Mouse (Mus musculus): ENCODE results near the gene Smg1.

Smg1 gene

DNA sequence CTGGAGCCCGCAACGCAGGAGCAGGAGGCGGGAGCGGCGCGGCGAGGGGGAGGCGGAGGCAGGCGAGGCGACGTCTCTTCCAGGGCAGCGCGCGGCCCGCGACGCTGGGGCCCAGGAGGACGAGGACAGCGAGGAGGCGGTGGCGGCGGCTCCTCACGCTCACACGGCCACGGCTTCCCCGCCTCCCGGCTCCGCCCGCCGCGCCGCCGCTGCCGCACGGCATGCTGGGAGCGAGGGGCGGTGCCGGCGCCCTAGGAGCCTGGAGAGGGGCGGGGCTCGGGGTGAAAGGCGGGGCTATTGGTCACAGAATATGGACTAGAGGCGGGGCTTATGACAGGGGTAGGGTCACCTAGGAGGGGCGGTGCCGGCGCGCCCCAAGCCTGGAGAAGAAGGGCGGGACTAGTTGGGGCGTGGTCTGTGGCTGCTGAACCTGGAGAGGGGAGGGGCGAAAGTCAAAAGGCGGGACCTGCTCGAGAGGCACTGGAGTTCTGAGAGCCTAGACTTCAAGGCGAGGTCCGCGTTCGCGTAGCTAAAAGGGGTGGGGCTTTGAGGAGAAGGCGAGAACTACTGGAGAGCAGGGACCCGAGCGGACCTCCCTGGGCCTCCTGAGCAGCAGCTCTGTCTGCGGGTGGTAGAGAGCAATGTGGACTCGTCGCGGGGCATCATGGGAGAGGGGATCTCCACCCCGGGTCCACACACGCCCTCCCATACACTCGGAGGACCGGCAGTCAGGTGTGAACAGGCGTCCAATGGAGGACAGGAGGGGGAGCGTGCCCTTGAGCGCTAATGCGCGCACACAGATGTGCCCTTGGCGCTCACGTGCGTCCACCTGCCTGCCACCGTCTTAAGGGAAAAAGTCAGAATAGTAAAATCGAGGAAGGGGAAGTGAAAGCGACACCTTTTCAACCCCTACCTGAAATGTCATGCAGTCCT, at the start of gene Smg1:
Smg1 (minus strand) TSS at position 218 of the 933 bp plus-strand sequence.
- DNase-seq, result peak; percentile 99 to 100

DNA sequence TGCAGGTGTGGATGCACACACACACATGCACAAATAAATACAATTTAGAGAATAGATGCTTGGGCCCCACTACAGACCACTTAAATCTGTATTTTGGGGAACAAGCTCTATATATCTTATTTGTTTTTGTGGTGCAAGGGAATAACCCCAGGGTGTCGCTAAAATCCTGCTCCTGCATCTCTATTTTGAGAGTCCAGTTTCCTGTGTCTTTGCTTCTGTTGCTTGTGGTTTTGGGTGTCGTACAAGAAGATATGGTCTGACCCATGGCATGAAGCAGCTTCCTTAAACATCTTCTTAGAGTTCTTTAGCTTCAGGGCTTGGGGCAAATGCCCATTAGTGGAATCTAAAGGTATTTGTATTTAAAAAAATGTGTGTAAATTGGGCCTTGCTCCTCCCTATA, 39.7 kb upstream of the Smg1 start:
- no peak for DNase-seq

DNA sequence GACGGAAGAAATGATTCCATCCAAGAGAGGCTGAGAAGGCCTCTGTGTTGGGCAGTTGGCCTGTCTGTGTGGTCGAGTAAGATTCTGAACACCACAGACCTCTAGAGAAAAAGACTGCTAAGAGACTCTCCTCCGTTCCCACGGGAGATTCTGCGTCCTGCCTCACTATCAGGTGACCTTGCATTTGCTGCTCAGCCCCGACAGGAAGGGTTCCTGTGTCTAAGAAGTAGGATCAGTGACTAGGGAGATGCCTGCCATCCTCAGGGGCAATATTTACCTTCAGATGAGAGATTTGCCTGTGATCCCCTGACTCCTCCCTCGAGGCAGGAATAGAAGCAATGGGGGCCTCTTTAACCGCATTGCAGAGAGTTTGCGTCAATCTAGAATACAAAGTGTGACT, 39.1 kb upstream of the Smg1 start:
- no peak for DNase-seq

DNA sequence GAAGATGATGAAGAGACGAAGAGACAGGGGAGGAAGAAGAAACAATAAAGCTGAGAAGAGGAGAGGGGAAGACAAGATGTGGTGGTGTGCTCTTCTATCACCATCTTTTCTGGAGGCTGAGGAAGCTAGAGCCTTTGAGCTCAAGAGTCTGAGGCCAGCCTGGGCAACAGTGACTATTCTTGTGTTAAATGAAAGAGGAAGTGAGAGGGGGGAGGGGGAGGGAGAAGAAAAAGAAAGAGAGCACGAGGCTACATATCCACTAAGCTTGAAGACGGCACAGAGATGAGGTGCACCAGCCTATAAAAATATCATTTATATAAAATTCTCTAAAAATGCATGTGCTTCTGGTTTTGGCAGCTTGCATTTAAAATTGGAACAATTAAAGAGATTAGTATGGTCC, 36.1 kb upstream of the Smg1 start:
- no peak for DNase-seq

DNA sequence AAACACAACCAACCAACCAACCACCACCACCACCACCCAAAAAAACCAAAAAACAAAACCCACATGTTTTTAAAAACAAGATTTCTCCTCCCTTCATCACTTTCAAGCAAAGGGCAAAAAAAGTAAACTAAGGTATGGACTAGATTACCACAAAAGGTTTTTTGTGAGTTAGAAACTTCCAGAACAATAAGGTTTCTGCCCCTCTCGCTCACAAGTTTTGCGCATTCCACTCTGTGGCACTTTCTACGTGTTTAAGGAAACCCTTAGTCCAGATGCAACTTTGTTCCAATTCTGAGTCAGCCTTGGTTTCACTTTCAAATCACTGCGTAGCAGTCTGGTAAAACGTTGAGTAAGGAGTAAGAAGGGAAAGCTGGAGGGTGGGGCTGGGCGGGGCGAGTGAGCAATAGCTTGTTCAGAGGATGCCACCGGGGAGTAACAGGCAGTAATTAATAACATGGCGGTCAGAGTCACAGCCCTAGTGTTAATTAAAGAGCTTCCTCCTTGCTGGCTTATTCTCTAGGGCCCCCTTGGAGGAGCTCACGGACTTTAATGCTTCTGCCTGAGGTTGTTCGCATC, 34.0 kb upstream of the Smg1 start:
- peak; percentile 50 to 77 for DNase-seq

DNA sequence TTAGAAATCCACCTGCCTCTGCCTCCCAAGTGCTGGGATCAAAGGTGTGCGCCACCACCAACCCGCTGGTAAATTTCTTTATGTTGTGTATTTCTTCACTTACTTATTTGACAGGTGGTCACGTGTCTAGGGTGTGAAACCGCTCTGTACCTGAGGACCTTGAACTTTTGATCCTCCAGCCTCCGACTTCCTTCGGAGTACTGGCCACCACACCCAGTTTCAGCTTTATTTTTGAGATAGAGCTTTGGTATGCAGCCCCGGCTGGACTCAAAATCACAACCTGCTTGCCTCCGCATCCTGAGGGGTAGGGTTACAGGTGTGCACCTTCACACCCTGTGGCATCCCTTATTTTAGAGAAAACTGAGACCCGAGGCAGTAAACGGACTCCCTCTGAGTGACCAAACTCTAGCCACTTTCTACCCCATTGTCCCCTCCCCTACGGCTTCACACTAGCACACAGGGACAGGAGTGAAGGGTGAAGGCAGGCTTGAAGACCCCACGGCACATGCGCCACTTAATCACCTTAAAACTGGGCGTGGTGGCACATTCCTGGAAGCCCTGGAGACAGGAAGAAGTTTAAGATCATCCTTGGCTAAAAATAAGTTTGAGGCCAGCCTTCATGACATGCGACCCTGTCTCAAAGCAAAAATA, 33.3 kb upstream of the Smg1 start:
- DNase-seq, result no peak

DNA sequence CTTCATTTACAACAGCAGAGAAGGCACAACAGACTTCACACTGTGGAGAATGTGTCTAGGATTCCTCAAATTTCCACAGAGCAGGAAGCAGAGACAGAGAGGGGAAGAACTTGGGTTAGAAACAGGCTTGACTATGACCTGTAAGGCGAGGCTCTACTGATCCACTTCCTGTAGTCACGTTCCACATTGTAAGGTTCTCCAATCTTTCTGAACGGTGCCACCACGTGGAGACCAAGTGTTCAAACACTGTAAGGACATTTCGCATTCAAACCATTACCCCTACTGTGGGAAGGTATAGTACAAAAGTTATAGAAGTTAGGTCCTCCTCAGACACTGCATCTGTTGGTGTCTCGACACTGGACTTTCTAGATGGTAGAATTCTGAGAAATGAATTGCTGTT, 31.8 kb upstream of the Smg1 start:
- peak in 1 of 2 experiments; percentile 27 for DNase-seq

DNA sequence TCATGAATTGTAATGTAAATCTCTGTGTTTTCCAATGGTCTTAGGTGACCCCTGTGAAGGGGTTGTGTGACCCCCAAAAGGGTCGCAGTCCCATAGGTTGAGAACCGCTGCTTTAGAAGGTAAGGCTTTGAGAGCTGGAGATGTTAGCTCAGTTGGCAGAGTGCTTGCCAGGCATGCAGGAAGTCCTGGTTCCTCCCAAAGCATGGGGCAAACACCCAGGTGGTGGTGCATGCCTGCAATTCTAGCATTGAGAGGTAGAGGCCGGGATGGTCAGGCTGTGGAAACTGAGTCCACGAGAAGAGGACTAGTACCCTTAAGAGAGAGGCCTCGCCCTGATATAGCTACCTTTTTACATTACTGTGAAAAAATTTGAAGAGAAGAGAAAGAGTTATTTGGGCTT, 31.4 kb upstream of the Smg1 start:
- no peak for DNase-seq

DNA sequence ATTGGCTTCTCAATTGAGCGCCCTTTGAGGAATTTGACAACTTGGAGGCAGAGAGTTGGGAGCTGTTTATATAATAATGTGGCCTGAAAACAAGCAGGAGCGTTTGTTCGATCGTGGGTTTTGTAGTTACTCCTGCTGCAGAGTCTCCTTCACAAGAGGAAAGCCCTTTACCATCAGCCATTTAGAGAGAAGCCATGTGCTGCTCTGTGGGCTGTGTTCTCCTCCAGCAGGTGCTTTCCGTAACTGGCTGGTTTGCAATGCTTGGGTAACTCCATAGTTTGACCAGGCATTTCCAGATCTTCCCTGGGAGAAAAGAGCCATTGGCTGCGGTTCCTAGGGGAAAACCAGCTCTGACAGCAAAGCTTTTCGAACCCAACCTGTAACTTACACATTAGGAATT, 30.7 kb upstream of the Smg1 start:
- no peak for DNase-seq

DNA sequence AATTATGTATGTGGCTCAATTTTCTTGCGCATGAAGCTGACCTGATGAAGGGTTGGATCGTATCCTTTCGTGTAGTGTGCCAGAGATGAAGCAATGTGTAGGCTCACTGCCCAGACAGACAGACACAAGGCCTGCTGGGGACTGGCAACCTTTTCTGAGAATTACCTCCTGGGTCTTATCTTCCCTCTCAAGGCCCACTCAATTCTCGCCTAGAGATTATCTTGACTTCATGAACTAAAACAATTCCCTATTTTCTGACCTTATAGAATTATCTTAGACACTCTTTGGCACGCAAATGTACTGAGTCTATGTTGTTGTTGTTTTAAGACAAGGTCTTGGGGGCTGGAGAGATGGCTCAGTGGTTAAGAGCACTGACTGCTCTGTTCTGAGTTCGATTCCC, 22.6 kb upstream of the Smg1 start:
- DNase-seq, result peak; percentile 40 to 46

DNA sequence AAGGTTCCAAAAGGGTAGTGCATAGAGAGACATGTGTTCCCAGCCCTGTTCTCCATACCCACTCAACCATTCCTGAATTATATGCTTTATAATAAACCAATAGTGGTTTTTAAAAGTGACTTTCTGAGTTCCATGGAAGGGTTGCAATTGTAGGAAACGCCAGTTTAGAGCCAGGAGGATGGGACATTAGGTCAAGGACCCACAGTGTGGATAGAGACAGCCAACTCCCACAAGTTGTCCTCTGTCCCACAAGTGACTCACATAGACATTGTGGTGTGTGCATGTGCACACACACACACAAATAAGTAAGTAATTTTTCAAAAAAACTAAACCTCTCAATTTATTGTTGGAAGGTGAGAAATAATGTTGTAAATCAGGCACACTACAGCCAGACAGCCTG, 20.1 kb upstream of the Smg1 start:
- no peak for DNase-seq

DNA sequence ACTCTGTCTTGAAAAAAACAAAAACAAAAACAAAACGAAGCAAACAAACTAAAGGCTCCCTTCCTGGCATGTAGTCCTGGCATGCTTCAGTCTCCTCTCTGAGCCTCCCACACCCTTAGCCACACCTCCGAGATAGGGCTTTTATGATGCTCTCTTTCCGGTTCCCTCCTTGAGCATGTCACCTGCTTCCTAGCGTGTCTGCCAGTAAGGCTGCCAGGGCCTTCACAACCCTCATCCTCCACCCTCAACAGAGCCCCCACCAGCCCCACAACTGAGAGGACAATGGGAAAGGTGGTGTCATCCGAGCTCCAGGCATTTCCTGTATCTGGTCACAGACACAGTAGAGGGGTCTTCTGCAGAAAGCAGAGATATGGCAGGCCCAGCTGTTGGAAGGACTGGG, 18.9 kb upstream of the Smg1 start:
- no peak for DNase-seq

DNA sequence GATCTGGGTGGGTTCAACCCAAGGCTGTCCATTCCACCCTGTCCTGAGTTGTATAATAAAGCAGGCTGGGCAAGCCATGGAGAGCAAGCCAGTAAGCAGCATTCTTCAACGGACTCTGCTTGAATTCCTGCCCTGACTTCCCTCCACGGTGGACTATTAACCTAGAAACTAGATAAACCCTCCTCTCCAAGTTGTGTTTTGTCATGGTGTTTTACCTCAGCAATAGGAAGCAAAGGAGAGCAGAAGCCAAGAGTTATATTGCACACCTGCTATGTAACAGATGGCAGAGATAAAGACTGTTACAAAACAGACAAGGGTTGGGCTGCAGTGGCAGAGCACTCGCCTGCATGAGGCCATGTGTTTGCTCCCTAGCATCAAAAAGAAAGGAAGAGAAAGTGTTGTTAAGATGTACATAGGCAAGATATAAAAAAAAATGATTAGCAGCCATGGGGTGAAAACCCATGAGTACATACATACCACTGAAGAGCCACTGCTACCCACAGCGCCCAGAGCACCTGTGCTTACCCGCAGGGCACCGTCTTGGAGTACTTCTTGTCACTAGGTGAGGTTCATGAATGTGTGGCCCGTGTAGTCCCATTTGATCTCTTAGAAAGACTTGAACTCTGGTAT, 16.3 kb upstream of the Smg1 start:
- DNase-seq, result no peak

DNA sequence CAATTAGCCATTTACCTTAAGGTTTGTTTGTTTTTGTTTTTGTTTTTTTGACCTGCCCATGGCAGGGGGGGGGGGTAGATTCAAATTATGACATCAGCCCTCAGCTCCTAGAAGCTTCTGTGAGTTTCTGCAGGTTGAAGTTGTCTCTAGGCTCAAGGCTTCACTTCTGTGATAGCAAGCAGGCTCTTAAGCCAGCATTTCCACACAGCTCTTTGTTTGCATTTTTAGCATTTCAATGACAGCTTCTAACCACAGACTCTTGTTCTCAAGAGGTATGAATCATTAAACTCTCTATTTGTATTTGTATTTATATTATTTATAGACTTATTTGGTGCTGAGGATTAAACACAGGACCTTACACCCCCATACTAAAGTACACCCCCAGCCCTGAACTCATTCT, 15.0 kb upstream of the Smg1 start:
- DNase-seq, result peak in 1 of 2 experiments; percentile 50

DNA sequence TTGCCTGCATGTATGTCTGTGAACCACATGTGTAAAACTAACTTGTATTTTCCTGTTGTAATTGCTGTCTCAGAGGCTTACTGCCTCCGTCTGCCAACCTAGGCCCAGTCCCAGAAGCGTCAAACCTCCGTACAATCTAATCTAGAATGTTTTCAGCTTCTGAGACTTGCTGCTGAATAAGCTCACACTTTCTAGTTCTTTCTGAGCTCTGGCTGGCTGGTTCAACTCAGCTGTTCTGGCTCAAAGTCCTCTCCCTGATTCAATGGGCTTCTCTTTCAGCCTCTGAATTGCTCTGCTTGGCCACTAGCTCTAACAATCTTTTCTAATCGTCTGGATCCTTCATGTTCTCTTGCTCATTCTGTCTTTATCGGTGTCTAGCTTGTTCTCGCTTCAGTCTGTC, 13.3 kb upstream of the Smg1 start:
- DNase-seq, result no peak

DNA sequence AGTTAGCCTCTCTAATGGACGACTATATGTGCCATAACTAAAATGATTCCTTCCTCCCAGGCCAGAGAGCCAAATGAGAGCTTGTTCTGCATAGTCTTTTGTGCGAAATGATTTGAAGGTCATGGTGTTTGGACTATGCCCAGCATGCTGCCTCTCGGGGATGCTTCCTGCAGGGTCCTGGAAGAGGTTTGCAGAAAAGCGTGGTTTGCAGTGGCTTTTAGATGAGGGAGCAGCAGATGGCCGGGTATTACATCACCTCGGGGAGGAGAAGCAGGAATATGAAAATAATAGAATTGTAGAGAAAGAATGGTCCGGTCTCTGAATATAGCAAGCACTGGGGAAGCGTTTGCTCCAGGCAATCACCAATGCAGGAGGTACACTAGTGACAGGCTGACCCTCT, 11.0 kb upstream of the Smg1 start:
- no peak for DNase-seq

DNA sequence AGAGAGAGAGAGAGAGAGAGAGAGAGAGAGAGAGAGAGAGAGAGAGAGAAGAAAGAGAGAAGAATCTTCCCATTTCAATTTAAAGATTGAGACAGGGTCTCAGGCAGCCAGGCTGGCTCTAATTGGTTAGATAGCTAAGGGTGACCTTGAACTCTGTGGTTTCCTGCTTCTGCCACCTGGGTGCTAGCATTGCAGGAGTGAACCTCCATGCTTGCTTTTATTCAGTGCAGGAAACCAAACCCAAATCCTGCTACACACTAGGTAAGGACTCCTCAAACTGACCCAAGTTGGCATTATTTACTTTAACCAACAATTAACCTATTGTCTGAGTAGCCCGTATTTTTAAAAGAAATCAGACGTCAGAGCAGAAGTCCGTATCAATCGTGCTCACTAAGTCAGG, 10.5 kb upstream of the Smg1 start:
- no peak for DNase-seq

DNA sequence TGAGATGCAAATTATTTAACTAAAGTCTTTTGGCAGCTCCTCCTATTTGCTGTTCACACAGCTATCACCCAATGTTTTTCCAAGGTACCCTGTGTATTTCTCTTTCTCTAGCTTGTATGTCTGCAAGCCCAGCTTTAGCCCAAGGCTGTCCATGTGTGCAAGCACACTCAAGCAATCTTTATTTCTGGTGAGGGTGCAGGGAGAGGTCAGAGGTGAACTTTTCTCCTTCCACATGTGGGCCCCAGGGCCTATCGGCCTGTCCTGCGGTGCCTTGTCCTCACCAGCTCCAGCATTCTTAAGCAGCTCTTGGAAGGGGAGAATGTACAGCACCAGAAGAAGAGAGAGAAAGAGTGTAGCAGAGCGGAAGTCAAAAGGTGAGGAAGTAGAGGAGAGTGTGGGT, 9.5 kb upstream of the Smg1 start:
- no peak for DNase-seq

DNA sequence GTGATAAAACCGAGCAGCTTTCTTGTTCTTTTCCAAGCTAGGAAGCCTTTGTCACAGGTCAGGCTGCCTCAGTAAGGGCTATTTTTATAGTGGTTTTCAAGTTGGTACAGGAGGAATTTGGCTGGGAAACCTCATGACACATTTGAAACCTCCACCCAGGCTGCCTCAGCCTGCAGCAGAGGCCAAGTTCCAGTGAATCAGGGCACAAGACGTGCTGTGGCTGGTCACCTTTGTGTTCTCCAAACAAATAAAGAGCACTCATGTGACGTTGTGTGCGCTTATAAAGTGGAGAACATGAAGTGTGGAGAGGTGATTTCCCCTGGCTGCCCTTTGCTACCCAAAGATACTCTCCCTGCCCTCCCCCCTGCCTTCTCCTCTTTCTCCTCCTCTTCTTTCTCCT, 8.9 kb upstream of the Smg1 start:
- peak; percentile 84 to 90 for DNase-seq

DNA sequence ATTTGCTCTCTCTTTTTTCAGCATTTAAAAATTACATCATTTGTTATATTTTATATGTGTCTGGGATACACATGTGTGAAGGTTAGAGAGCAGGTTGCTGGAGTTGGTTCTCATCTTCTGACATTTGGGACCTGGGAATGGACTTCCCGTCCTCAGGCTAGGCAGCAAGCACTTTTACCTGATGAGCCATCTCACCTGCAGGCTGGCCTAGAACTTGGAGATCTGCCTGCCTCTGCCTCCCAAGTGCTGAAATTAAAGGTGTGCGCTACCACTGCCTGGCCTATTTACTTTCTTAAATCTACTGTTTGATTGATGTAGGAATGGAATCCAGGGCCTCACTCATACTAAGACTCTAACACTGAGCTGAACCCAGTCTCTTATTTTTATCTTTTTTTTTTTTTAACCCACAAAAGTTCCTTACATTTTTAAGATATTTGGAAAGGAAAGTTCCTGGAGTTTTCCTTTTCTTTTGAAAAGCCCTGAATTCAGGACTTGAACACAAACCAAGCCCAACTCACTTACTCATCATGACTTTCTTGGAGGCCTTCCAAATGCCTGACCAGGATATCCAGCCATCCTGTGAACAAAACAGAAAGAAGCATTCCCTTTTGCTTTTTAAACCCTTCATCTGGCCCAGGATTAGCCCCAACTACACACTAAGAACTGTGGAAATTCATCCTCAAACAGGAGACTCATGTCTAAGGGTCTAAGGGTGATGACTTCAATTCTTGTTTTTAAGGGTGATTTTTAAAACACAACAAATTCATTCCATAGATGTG, 8.1 kb upstream of the Smg1 start:
- no peak for DNase-seq

DNA sequence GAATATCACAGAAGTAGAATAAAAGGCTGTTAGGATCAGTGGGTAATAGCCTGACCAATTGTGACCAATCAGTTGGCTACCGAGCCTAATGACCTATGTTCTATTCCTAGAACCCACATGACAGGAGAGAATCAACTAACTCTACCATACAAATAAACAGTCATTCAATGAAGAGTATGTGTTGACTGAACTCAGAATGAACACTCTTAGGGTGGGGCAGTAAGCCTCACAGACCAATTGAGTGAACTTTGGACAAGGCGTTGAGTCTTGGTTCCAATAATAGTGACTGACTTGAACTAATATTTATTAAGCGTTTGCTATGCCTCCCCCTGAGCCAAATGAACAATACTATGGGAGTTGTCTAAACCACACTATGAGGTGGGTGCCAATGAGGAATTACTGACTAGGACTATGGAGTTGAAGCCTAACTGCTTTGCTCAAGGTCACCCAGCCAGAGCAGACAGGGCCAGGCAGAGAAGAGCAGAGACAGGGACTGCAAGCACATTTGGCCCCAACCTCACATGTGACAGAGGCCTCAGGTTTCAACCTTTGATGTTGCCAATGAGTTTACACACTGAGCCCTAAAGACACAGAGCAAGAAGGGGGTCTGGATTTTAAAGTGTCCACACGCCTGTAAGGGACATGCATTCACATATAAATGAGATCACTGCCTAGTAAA, 7.2 kb upstream of the Smg1 start:
- DNase-seq, result no peak

DNA sequence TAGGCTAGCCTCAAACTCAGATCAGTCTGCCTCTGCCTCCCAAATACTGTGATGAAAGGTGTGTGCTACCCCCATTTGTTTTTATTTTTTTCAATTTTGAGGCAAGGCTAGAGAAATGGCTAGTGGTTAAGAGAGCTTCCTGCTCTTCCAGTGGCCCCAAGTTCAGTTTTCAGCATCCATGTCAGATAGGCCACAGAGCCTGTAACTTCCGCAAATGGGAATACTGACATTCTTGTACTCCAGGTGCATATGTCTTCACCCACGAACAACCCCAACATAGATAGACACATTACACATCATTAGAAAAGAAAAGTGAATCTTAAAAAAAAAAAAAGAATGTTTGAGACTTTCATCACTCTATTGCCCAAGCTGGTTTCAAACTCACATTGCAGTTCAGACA, 6.1 kb upstream of the Smg1 start:
- DNase-seq, result no peak
